Mouse (Mus musculus): ENCODE measurements around the gene Snx27.

Snx27 gene

GRCm38 (mm10) chr3:94582456-94582891, at the start of gene Snx27:
Gene Snx27 (minus strand): TSS chr3:94582716.
- DNase-seq (ENCODE audit: inconsistent ontology term) = peak; percentile 94

- DNase-seq (ENCODE audit: inconsistent ontology term) = no peak
Measured at GRCm38 (mm10) chr3:94629876-94630275, 47.4 kb upstream of the Snx27 start.

GRCm38 (mm10) chr3:94628712-94629111, 46.2 kb upstream of the Snx27 start:
- no peak for DNase-seq (ENCODE audit: inconsistent ontology term)

GRCm38 (mm10) chr3:94624281-94624680, 41.8 kb upstream of the Snx27 start:
- DNase-seq (ENCODE audit: inconsistent ontology term) = peak; percentile 54

GRCm38 (mm10) chr3:94622550-94622949, 40.0 kb upstream of the Snx27 start:
- no peak for DNase-seq (ENCODE audit: inconsistent ontology term)

GRCm38 (mm10) chr3:94621740-94622507, 39.4 kb upstream of the Snx27 start:
- no peak for DNase-seq (ENCODE audit: inconsistent ontology term)

GRCm38 (mm10) chr3:94616717-94617116, 34.2 kb upstream of the Snx27 start:
- no peak for DNase-seq (ENCODE audit: inconsistent ontology term)

GRCm38 (mm10) chr3:94613258-94613878, 30.9 kb upstream of the Snx27 start:
- peak; percentile 30 for DNase-seq (ENCODE audit: inconsistent ontology term)

- no peak for DNase-seq (ENCODE audit: inconsistent ontology term)
Measured at GRCm38 (mm10) chr3:94612274-94612673, 29.8 kb upstream of the Snx27 start.

- DNase-seq (ENCODE audit: inconsistent ontology term) = no peak
Measured at GRCm38 (mm10) chr3:94611834-94612233, 29.3 kb upstream of the Snx27 start.

GRCm38 (mm10) chr3:94611343-94611742, 28.8 kb upstream of the Snx27 start:
- peak; percentile 55 for DNase-seq (ENCODE audit: inconsistent ontology term)

GRCm38 (mm10) chr3:94610581-94610980, 28.1 kb upstream of the Snx27 start:
- peak; percentile 70 for DNase-seq (ENCODE audit: inconsistent ontology term)

- DNase-seq (ENCODE audit: inconsistent ontology term) = no peak
Measured at GRCm38 (mm10) chr3:94609621-94610020, 27.1 kb upstream of the Snx27 start.

- DNase-seq (ENCODE audit: inconsistent ontology term) = peak; percentile 33
Measured at GRCm38 (mm10) chr3:94601959-94602358, 19.4 kb upstream of the Snx27 start.

- DNase-seq (ENCODE audit: inconsistent ontology term) = no peak
Measured at GRCm38 (mm10) chr3:94597224-94597779, 14.8 kb upstream of the Snx27 start.

- DNase-seq (ENCODE audit: inconsistent ontology term) = no peak
Measured at GRCm38 (mm10) chr3:94595871-94596287, 13.4 kb upstream of the Snx27 start.

- DNase-seq (ENCODE audit: inconsistent ontology term) = no peak
Measured at GRCm38 (mm10) chr3:94591066-94591465, 8.6 kb upstream of the Snx27 start.

GRCm38 (mm10) chr3:94587962-94588361, 5.4 kb upstream of the Snx27 start:
- no peak for DNase-seq (ENCODE audit: inconsistent ontology term)

GRCm38 (mm10) chr3:94582944-94583343, 428 bp upstream of the Snx27 start:
- no peak for DNase-seq (ENCODE audit: inconsistent ontology term)

- no peak for DNase-seq (ENCODE audit: inconsistent ontology term)
Measured at GRCm38 (mm10) chr3:94581793-94582455, 592 bp downstream of the Snx27 start.

GRCm38 (mm10) chr3:94581138-94581780, 1.3 kb downstream of the Snx27 start:
- DNase-seq (ENCODE audit: inconsistent ontology term) = no peak

GRCm38 (mm10) chr3:94574506-94574905, 8.0 kb downstream of the Snx27 start:
- no peak for DNase-seq (ENCODE audit: inconsistent ontology term)

All from Muller cell, postnatal 12 days (primary cell).